Mouse (Mus musculus) forebrain, postnatal 0 days (tissue): ENCODE data around the gene Tas2r119. TPM values are rescaled to one million over a fixed set of nuclear protein-coding genes. Genes with fewer than 3 reads are reported as not detected.

Source experiments
- ATAC-seq: fragments of 200-750 bp; cut with Nextera tagmentation; 2 replicates; pipeline ENCODE4 v1.8.0; 2017; ENCODE audit warnings: mild to moderate bottlenecking, moderate library complexity
- DNase-seq: peaks from one replicate; pipeline ENCODE4 v3.0.0-alpha.2; 2015
- H3K27ac ChIP-seq: fragments of 300-500 bp; sonication (generic); 2 replicates; pipeline ENCODE4 v1.5.1; 2014; ENCODE audit warnings: low read depth, mild to moderate bottlenecking, antibody characterized with exemption, low read length, moderate library complexity, mixed read lengths
- H3K27me3 ChIP-seq: fragments of 300-500 bp; sonication (generic); 2 replicates; pipeline ENCODE4 v1.6.1; 2014; ENCODE audit warnings: mild to moderate bottlenecking, low read length, mixed read lengths; ENCODE audit not compliant: insufficient read depth
- H3K36me3 ChIP-seq: fragments of 300-500 bp; sonication (generic); 2 replicates; pipeline ENCODE4 v1.6.1; 2014; ENCODE audit warnings: mild to moderate bottlenecking, moderate library complexity; ENCODE audit not compliant: insufficient read depth
- H3K4me1 ChIP-seq: fragments of 300-500 bp; sonication (generic); 2 replicates; pipeline ENCODE4 v1.6.1; 2014; ENCODE audit warnings: antibody characterized with exemption; ENCODE audit not compliant: insufficient read depth
- H3K4me2 ChIP-seq: fragments of 300-500 bp; sonication (generic); 2 replicates; pipeline ENCODE4 v1.6.1; 2014; ENCODE audit warnings: low read depth, mild to moderate bottlenecking, moderate library complexity
- H3K4me3 ChIP-seq: fragments of 300-500 bp; sonication (generic); 2 replicates; pipeline ENCODE4 v1.5.1; 2014; ENCODE audit warnings: low read depth, low read length, mixed read lengths
- H3K9ac ChIP-seq: fragments of 300-500 bp; sonication (generic); 2 replicates; pipeline ENCODE4 v1.6.1; 2014; ENCODE audit warnings: mild to moderate bottlenecking
- H3K9me3 ChIP-seq: fragments of 300-500 bp; sonication (generic); 2 replicates; pipeline ENCODE4 v1.6.1; 2016; ENCODE audit warnings: low read length
- CTCF ChIP-seq: sonication (generic); IDR thresholded peaks from 2 replicates; pipeline ENCODE4 v1.5.1; 2016; ENCODE audit warnings: antibody characterized with exemption, control low read depth, low read depth
- WGBS: fragments of 180-500 bp; shearing (Covaris S2); extraction: QIAGEN DNeasy Blood & Tissue Kit; methylation state at CpG from one replicate; pipeline ENCODE4 v1.1.7; 2014; 5-methylcytosine and 5-hydroxymethylcytosine counted together
- polyA plus RNA-seq: library from polyadenylated mRNA; unstranded; fragments of >200 nt; fragmentation: Nextera tagmentation; extraction: Ambion mirVana; gene quantifications from 2 replicates; pipeline ENCODE4 v1.2.1, GENCODE M21; 2015
- total RNA-seq: library from RNA; depleted of rRNA; stranded (reverse); fragments of >200 nt; gene quantifications from 2 replicates; pipeline ENCODE4 v1.2.3, GENCODE M21; 2014; rRNA removed

The Tas2r119 gene
- total and polyA plus RNA-seq, 2 experiments from 2014 or later = not detected

GRCm38 (mm10) chr15:32223028-32223427 is 45.9 kb downstream of the Tas2r119 start:
- no peak for ATAC-seq

GRCm38 (mm10) chr15:32225394-32225793 is 48.3 kb downstream of the Tas2r119 start:
- H3K36me3 ChIP-seq = no peaks in the 10 kb centered on the region
- H3K4me2 ChIP-seq = no peak overlapping the region
- H3K27ac ChIP-seq = no peak overlapping the region
- no peak for TF ChIP-seq CTCF
- H3K9me3 ChIP-seq = no peaks in the 10 kb centered on the region
- DNase-seq (no peak), ATAC-seq (no peak)
- no peaks in the 10 kb centered on the region for H3K4me1 ChIP-seq
- no peaks in the 10 kb centered on the region for H3K27me3 ChIP-seq
- WGBS = 84% methylated on average over 3 of the region's 3 CpGs
- H3K9ac ChIP-seq = no peak overlapping the region
- H3K4me3 ChIP-seq = no peak overlapping the region

More at GRCm38 (mm10) chr15:32223028-32223427, 45.9 kb downstream of the Tas2r119 start:
- Histone ChIP-seq H3K27ac (no peak overlapping the region), H3K4me2 (no peak overlapping the region), H3K9ac (no peak overlapping the region), H3K4me3 (no peak overlapping the region), H3K4me1 (no peaks in the 10 kb centered on the region), H3K27me3 (no peaks in the 10 kb centered on the region), H3K9me3 (no peaks in the 10 kb centered on the region), H3K36me3 (no peaks in the 10 kb centered on the region)
- 90% methylated on average over 7 of the region's 7 CpGs for WGBS
- no peak for TF ChIP-seq CTCF
- no peak for DNase-seq

DNA sequence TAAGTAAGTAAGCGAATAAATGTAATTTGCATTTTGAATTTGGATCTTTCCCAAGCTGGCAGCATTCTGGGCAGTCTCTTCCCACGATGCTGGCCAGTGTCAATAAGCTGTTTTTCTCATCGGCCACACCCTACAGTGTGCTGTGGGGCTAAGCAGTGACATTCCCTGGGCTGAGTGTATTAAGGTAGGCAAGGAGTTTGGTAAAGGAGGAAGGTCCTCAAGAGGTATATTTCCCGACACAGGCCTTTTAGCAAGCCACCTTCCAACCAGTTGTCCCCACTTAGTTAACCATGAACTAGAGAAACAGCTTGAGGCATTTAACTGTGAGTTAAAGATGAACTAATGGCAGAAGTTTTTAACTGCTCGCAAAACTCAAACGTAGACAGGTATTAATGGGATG is 49.3 kb downstream of the Tas2r119 start:
- Histone ChIP-seq H3K4me2 (no peak overlapping the region), H3K4me1 (no peaks in the 10 kb centered on the region), H3K27ac (no peak overlapping the region), H3K9me3 (no peaks in the 10 kb centered on the region), H3K27me3 (no peaks in the 10 kb centered on the region), H3K36me3 (no peaks in the 10 kb centered on the region), H3K4me3 (no peak overlapping the region), H3K9ac (no peak overlapping the region)
- no peak for ATAC-seq
- TF ChIP-seq CTCF = no peak
- DNase-seq = no peak
- 75% methylated on average over 6 of the region's 6 CpGs for WGBS

DNA sequence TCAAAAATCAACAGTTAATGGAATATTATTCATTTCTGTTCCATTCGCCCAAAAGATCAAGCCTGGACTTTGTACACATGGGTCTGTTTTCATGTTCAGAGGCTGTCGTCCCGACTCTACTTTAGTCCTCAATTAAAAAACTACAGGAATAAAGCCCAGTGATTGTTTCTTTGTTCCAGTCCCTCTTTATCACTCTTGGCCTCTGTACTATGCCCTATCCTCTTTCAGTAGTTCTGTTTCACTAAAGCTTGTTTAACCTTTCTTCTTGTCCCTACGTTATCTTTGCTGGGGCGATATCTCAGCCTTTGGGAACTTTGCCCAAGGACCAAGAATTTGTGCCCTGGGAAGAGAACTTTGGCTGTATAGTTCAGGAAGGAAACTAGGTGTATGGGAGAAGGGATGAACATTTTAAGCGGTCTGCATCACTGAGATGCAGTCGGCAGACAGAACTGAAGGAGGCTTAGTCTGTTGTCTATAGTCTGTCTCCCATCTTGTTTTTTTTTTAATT is 49.9 kb downstream of the Tas2r119 start:
- H3K4me1 ChIP-seq = no peaks in the 10 kb centered on the region
- no peaks in the 10 kb centered on the region for H3K9me3 ChIP-seq
- ATAC-seq (no peak), DNase-seq (no peak)
- no peak overlapping the region for H3K9ac ChIP-seq
- H3K27me3 ChIP-seq = no peaks in the 10 kb centered on the region
- no peak overlapping the region for H3K4me3 ChIP-seq
- WGBS = 86% methylated on average over 7 of the region's 7 CpGs
- no peak for TF ChIP-seq CTCF
- H3K36me3 ChIP-seq = no peaks in the 10 kb centered on the region
- no peak overlapping the region for H3K27ac ChIP-seq
- no peak overlapping the region for H3K4me2 ChIP-seq

Other genes starting within 250 kb of the Tas2r119 start
- gene Sema5a, start 67.5 kb downstream of the Tas2r119 start, total RNA-seq = 12.2 and 21.5 TPM in 2 replicates
- gene Sema5a, start 67.5 kb downstream of the Tas2r119 start, polyA plus RNA-seq = 3.7 and 7.6 TPM in 2 replicates